Mouse (Mus musculus) heart, postnatal 0 days (tissue): ENCODE results near the gene Otogl.

Source experiments
- CTCF ChIP-seq: IDR thresholded peaks from 2 replicates; pipeline ENCODE4 v1.5.1; 2016; ENCODE audit warnings: antibody characterized with exemption, control low read depth, low read depth
- EP300 ChIP-seq: IDR thresholded peaks from 2 replicates; pipeline ENCODE4 v1.6.1; 2016; ENCODE audit warnings: antibody characterized with exemption, low read depth

DNA sequence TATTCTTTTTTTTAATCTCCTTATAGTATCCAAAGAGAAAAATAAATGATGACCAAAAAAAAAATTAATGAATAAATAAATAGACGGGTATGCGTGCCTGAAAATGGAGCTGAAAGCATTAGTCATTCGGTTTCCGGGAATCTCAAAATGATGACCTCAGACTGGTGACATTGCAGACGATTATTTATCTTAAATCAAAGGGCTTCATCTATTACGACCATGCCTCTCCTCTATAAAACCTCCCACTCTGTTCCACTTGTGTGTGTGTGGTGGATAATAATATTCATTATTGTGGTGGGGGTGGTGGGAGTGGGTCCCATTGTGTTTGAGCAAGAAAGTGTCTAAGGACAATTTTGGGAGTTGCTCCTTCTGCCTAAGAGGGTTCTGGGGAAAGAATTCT is 12.0 kb downstream of the Otogl start:
- TF ChIP-seq CTCF (no peak), EP300 (no peak)
